8 mouse cellular contexts compared by ENCODE assay signal in the genomic region with DNA sequence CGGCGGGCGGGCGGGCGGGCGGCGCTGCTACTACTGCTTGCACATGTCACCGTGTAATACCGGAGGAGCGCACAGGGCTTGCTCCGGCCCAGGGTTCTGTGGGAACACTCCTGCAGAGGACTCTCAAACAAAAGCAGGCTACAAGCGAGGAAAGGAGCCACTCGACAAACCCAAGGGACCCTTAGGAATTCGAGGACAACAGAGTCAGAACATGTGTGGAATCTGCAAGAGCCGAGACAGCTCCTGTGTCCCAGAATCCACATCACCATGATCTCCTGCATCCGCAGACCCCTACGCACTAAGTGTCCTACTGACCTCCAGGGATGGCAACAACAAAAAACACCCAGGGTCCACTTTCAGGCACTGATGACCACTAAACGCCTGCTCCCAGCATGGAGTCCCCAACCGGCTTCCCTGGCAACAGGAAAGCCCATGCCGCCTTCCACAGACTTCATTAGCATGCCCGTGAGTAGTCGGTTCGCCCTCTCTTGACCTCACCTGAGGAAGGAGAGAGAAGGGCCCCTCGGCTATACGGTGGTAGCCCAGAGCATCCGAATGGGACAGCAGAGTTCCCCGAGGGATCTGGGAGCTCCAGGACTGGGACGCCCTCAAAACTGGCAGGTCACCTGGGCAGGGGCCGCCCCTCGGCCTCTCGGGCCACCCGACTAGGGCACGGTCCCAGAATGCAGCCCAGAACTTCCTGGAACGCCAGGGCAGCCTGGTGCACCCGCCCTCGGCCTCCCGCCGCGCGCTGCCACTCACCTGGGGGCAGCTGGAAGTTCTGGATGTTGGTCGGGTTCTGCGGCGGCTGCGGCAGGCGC. TPM values are rescaled to one million over a fixed set of nuclear protein-coding genes. Genes with fewer than 3 reads are reported as not detected.
A peak's percentile ranks its signal among the peaks of the same experiment; 100 is the strongest.
DNase-seq lines count a peak whose midpoint lies in the region; ATAC-seq and TF ChIP-seq lines count a peak whose summit lies in the region.

No protein-coding gene starts in this region.

- H3K4me2 ChIP-seq in liver, embryonic 14.5 days (ENCODE audit: low read depth), result peak overlapping the region; percentile 78

- no peak for DNase-seq in ES-E14 (ENCODE audit: low read depth, low spot score)
- peak; percentile 44 for DNase-seq in adrenal gland, postnatal 10 days
- DNase-seq in forebrain, embryonic 10.5 days (ENCODE audit: extremely low spot score, low spot score), result peak; percentile 32
- DNase-seq in induced T-regulatory cell, adult 2 months (ENCODE audit: low read depth), result peak; percentile 43
- DNase-seq in liver, embryonic 14.5 days (ENCODE audit: low read depth in 3 of 3, low spot score in 3 of 3), result no peak
- peak; percentile 41 for DNase-seq in naive thymus-derived CD4-positive, alpha-beta T cell, adult 2 months (ENCODE audit: low read depth)
- peak; percentile 47 for DNase-seq in urinary bladder, adult 2 months (ENCODE audit: low spot score)
- DNase-seq in layer of hippocampus, adult 18-20 months (ENCODE audit: low spot score in 2 of 2), result no peak

- H3K4me1 ChIP-seq in ES-E14 (ENCODE audit: control insufficient read depth in 2 of 2, insufficient read depth in 2 of 2, low read length in 2 of 2, poor library complexity in 1 of 2), result peaks cover 1 to 17% of the 10 kb centered on the region in 2 experiments; a peak in 3 of 4 replicates
- peaks cover 66% of the 10 kb centered on the region for H3K4me1 ChIP-seq in forebrain, embryonic 10.5 days
- peaks cover 18 to 31% of the 10 kb centered on the region in 2 experiments for H3K4me1 ChIP-seq in liver, embryonic 14.5 days (replicated peaks; ENCODE audit: control insufficient read depth in 2 of 2, insufficient read depth in 2 of 2, low read length in 1 of 2)

- peak overlapping the region; percentile 77 for H3K9ac ChIP-seq in ES-E14 (ENCODE audit: insufficient read depth, low read depth, low read length, poor library complexity, severe bottlenecking)
- peak overlapping the region; percentile 90 for H3K9ac ChIP-seq in liver, embryonic 14.5 days (replicated peaks)

- peak overlapping the region; percentile 69 to 100 for H3K4me3 ChIP-seq in ES-E14 (ENCODE audit: insufficient read depth in 1 of 2, low read depth in 1 of 2, low read length in 2 of 2, poor library complexity in 1 of 2, severe bottlenecking in 1 of 2)
- H3K4me3 ChIP-seq in forebrain, embryonic 10.5 days, result peak overlapping the region; percentile 89
- peak overlapping the region; percentile 74 to 87 for H3K4me3 ChIP-seq in liver, embryonic 14.5 days (ENCODE audit: insufficient read depth in 1 of 2, low read depth in 2 of 2, low read length in 2 of 2)

- in situ Hi-C loops in ES-E14 (cut with MboI; ENCODE audit: low sequenced_read_pairs in 2 of 2, unreplicated experiment in 2 of 2), result no loop called here

- ATAC-seq in liver, embryonic 14.5 days (ENCODE audit: insufficient read depth), result no peak

- H3K27ac ChIP-seq in ES-E14 (ENCODE audit: insufficient read depth, low read depth, low read length, poor library complexity, severe bottlenecking), result no peak overlapping the region
- H3K27ac ChIP-seq in forebrain, embryonic 10.5 days, result peak overlapping the region; percentile 76
- no peak overlapping the region for H3K27ac ChIP-seq in liver, embryonic 14.5 days

- TF ChIP-seq EP300 in liver, embryonic 14.5 days (IDR thresholded peaks at IDR 0.05; ENCODE audit: low read depth), result no peak

- no peaks in the 10 kb centered on the region for H3K9me3 ChIP-seq in ES-E14 (ENCODE audit: control insufficient read depth, insufficient read depth, low read depth, low read length)
- H3K9me3 ChIP-seq in forebrain, embryonic 10.5 days, result no peaks in the 10 kb centered on the region
- H3K9me3 ChIP-seq in liver, embryonic 14.5 days (ENCODE audit: control insufficient read depth, low read length), result no peaks in the 10 kb centered on the region

- no peak for TF ChIP-seq CTCF in liver, embryonic 14.5 days (IDR thresholded peaks at IDR 0.05; ENCODE audit: low read depth)

- no peaks in the 10 kb centered on the region for H3K27me3 ChIP-seq in forebrain, embryonic 10.5 days (ENCODE audit: poor library complexity, severe bottlenecking)
- H3K27me3 ChIP-seq in liver, embryonic 14.5 days (ENCODE audit: control insufficient read depth, insufficient read depth, low read length), result no peaks in the 10 kb centered on the region

- H3K36me3 ChIP-seq in ES-E14 (ENCODE audit: control insufficient read depth, insufficient read depth, low read length, poor library complexity, severe bottlenecking), result no peaks in the 10 kb centered on the region; the same call in 1 of the 2 replicates
- H3K36me3 ChIP-seq in forebrain, embryonic 10.5 days (replicated peaks), result no peaks in the 10 kb centered on the region
- no peaks in the 10 kb centered on the region for H3K36me3 ChIP-seq in liver, embryonic 14.5 days (replicated peaks; ENCODE audit: control insufficient read depth, insufficient read depth, low read depth)

- 3% methylated on average over 45 of the region's 45 CpGs for WGBS in forebrain, embryonic 10.5 days
- 7% methylated on average over 44 of the region's 45 CpGs for WGBS in liver, embryonic 14.5 days (ENCODE audit: insufficient replicate concordance)

TF ChIP-seq in ES-E14, 5 proteins besides CTCF, POLR2A, EP300 and RAD21:
- TF ChIP-seq ZC3H11A (IDR thresholded peaks at IDR 0.05; ENCODE audit: borderline replicate concordance, low read depth, low read length) (no peak), HCFC1 (IDR thresholded peaks at IDR 0.05; ENCODE audit: borderline replicate concordance, insufficient read depth, low read length) (no peak)
TF ChIP-seq in ES-E14: peak in this region for 0.

RNA-seq across cellular contexts. Expression of gene Taf4, which starts 1.6 kb away (rescaled TPM):
- total RNA-seq in ES-E14 (2012; rRNA removed), result 19.0 and 26.3 TPM in 2 replicates
- 10 to 100 TPM; 15.8 to 19.1 TPM for total RNA-seq in adrenal gland, postnatal 10 days (2021)
- polyA plus RNA-seq in forebrain, embryonic 10.5 days (2016; fragmentation: Nextera tagmentation; extraction: Ambion mirVana), result 3.6 and 4.2 TPM in 2 replicates
- polyA plus RNA-seq in liver, embryonic 14.5 days (2012; rRNA removed), result 4.3 and 5.7 TPM in 2 replicates
- polyA plus RNA-seq in liver, embryonic 14.5 days (2014; fragmentation: Nextera tagmentation; extraction: Ambion mirVana), result 2.1 and 2.3 TPM in 2 replicates
- 11.1 and 14.8 TPM in 2 replicates for polyA plus RNA-seq in urinary bladder, adult 2 months (2012; rRNA removed)
- 10 to 100 TPM; 20.8 to 23.7 TPM for total RNA-seq in layer of hippocampus, adult 18-20 months (2021)

RNA-seq across cellular contexts. Expression of gene Lsm14b, which starts 49.9 kb away (rescaled TPM):
- 44.4 and 46.0 TPM in 2 replicates for total RNA-seq in ES-E14 (2012; rRNA removed)
- total RNA-seq in adrenal gland, postnatal 10 days (2021), result 10 to 100 TPM; 33.2 to 35.9 TPM
- polyA plus RNA-seq in forebrain, embryonic 10.5 days (2016; fragmentation: Nextera tagmentation; extraction: Ambion mirVana), result 8.5 and 8.9 TPM in 2 replicates
- polyA plus RNA-seq in liver, embryonic 14.5 days (2012; rRNA removed), result 6.0 and 10.7 TPM in 2 replicates
- polyA plus RNA-seq in liver, embryonic 14.5 days (2014; fragmentation: Nextera tagmentation; extraction: Ambion mirVana), result 1.5 and 1.7 TPM in 2 replicates
- 48.7 and 51.4 TPM in 2 replicates for polyA plus RNA-seq in urinary bladder, adult 2 months (2012; rRNA removed)
- total RNA-seq in layer of hippocampus, adult 18-20 months (2021), result 10 to 100 TPM; 97.5 to 98.5 TPM

Comparison
In these comparisons a context has a peak if more than half of its experiments do, and no peak if none do; other contexts are left out.
1. DNase-seq: peak in adrenal gland, postnatal 10 days (single experiment), forebrain, embryonic 10.5 days (single experiment), induced T-regulatory cell, adult 2 months (single experiment), naive thymus-derived CD4-positive, alpha-beta T cell, adult 2 months (single experiment) and urinary bladder, adult 2 months (single experiment); none in ES-E14 (single experiment), liver, embryonic 14.5 days (0 of 3) and layer of hippocampus, adult 18-20 months (0 of 2).
2. Peak in every context shown above with its lines, with median percentiles within 50 percentile points of each other: H3K4me3 ChIP-seq.